Comparison of ENCODE assay signal across 11 mouse cellular contexts in the genomic region with DNA sequence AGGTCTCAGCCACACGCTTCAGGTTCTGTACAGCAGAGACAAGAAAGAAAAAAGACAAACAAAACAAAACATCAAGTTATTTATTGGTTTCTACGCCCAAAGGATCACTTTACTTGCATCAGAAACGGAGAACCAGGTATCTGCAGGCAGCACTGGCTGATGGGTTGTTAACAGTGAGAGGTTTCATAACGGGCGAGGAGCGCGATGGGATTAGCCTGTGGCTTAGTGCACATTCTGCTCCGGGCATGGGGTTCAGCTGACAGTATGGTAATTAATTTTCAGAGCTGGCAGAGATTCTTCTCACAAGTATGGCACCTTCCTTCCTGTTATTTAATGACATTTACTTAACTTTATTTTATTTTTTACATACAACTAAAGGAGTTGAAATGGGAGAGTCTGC.
A peak's percentile ranks its signal among the peaks of the same experiment; 100 is the strongest.
DNase-seq lines count a peak whose midpoint lies in the region; ATAC-seq and TF ChIP-seq lines count a peak whose summit lies in the region.
"Had no signal": no experiment of that assay in that cellular context is flagged by ENCODE, and none has a peak within 500 bp of the region (broad histone marks: within the 10 kb centered on the region; RNA-seq: fewer than 3 reads in every experiment).

No protein-coding gene starts in this region.

- H3K27ac ChIP-seq in hindbrain, embryonic 14.5 days: no peak overlapping the region
- no peak overlapping the region for H3K27ac ChIP-seq in hindbrain, embryonic 12.5 days
- no peak overlapping the region for H3K27ac ChIP-seq in limb, embryonic 15.5 days
- no peak overlapping the region for H3K27ac ChIP-seq in stomach, postnatal 0 days (replicated peaks)
- H3K27ac ChIP-seq: liver, embryonic 12.5 days had no signal

- no peaks in the 10 kb centered on the region for H3K36me3 ChIP-seq in hindbrain, embryonic 14.5 days (replicated peaks; ENCODE audit: control insufficient read depth, insufficient read depth)
- no peaks in the 10 kb centered on the region for H3K36me3 ChIP-seq in hindbrain, embryonic 12.5 days
- H3K36me3 ChIP-seq in limb, embryonic 15.5 days: no peaks in the 10 kb centered on the region
- H3K36me3 ChIP-seq in stomach, postnatal 0 days (ENCODE audit: control insufficient read depth, insufficient read depth, low read length): no peaks in the 10 kb centered on the region
- H3K36me3 ChIP-seq: liver, embryonic 12.5 days had no signal

- H3K4me1 ChIP-seq in hindbrain, embryonic 14.5 days (replicated peaks; ENCODE audit: control insufficient read depth, insufficient read depth, low read length): no peaks in the 10 kb centered on the region
- no peaks in the 10 kb centered on the region for H3K4me1 ChIP-seq in hindbrain, embryonic 12.5 days
- 0 out of 2 replicates have a peak, but pooled peaks cover 5% of the 10 kb centered on the region for H3K4me1 ChIP-seq in limb, embryonic 15.5 days
- H3K4me1 ChIP-seq in stomach, postnatal 0 days (replicated peaks; ENCODE audit: control insufficient read depth, insufficient read depth): no peaks in the 10 kb centered on the region
- H3K4me1 ChIP-seq: liver, embryonic 12.5 days had no signal

- 57% methylated on average over 8 of the region's 8 CpGs for WGBS in hindbrain, embryonic 14.5 days
- WGBS in hindbrain, embryonic 12.5 days: 63% methylated on average over 8 of the region's 8 CpGs
- 40% methylated on average over 8 of the region's 8 CpGs for WGBS in limb, embryonic 15.5 days
- 48% methylated on average over 8 of the region's 8 CpGs for WGBS in stomach, postnatal 0 days

- no peaks in the 10 kb centered on the region for H3K9me3 ChIP-seq in hindbrain, embryonic 14.5 days (ENCODE audit: control insufficient read depth, low read length)
- no peaks in the 10 kb centered on the region for H3K9me3 ChIP-seq in hindbrain, embryonic 12.5 days (replicated peaks)
- H3K9me3 ChIP-seq in limb, embryonic 15.5 days: no peaks in the 10 kb centered on the region
- H3K9me3 ChIP-seq in stomach, postnatal 0 days (ENCODE audit: control insufficient read depth, low read length): no peaks in the 10 kb centered on the region
- H3K9me3 ChIP-seq: liver, embryonic 12.5 days had no signal

- H3K4me3 ChIP-seq in hindbrain, embryonic 14.5 days (replicated peaks; ENCODE audit: low read length): no peak overlapping the region
- H3K4me3 ChIP-seq in hindbrain, embryonic 12.5 days: no peak overlapping the region
- H3K4me3 ChIP-seq in limb, embryonic 15.5 days: no peak overlapping the region
- H3K4me3 ChIP-seq in stomach, postnatal 0 days (ENCODE audit: low read depth, low read length): no peak overlapping the region
- H3K4me3 ChIP-seq: liver, embryonic 12.5 days had no signal

- DNase-seq in hindbrain, embryonic 14.5 days (ENCODE audit: low spot score): no peak
- peak; percentile 61 for DNase-seq in cerebellum, adult 11-12 months
- peak; percentile 45 to 52 for DNase-seq in cerebellum, postnatal 14 days
- no peak for DNase-seq in thymus, postnatal 0 days (ENCODE audit: low spot score)
- no peak for DNase-seq in stomach, postnatal 0 days (ENCODE audit: low spot score)
- DNase-seq: kidney, adult 9 months; layer of hippocampus, adult 9-11 months; lung, postnatal 36 days had no signal

- no peak for ATAC-seq in hindbrain, embryonic 14.5 days (ENCODE audit: low FRiP score)
- ATAC-seq in hindbrain, embryonic 12.5 days (ENCODE audit: low FRiP score): no peak
- no peak for ATAC-seq in limb, embryonic 15.5 days (ENCODE audit: insufficient number of reproducible peaks, low FRiP score, low TSS enrichment, low read depth)
- ATAC-seq in stomach, postnatal 0 days (ENCODE audit: low FRiP score, low TSS enrichment): no peak
- ATAC-seq: liver, embryonic 12.5 days had no signal

- no peak for TF ChIP-seq CTCF in stomach, postnatal 0 days (IDR thresholded peaks at IDR 0.05; ENCODE audit: low read depth)

- no peak for TF ChIP-seq EP300 in stomach, postnatal 0 days (optimal IDR thresholded peaks at IDR 0.05)

- no peaks in the 10 kb centered on the region for H3K27me3 ChIP-seq in hindbrain, embryonic 14.5 days (ENCODE audit: control insufficient read depth, insufficient read depth, low read length)
- H3K27me3 ChIP-seq in hindbrain, embryonic 12.5 days: no peaks in the 10 kb centered on the region
- no peaks in the 10 kb centered on the region for H3K27me3 ChIP-seq in limb, embryonic 15.5 days
- H3K27me3 ChIP-seq in stomach, postnatal 0 days (ENCODE audit: control insufficient read depth, insufficient read depth, low read length): no peaks in the 10 kb centered on the region

- 0 out of 2 replicates have a peak overlapping the region, but pooled peaks have one; percentile 5 for H3K4me2 ChIP-seq in hindbrain, embryonic 14.5 days (replicated peaks)
- H3K4me2 ChIP-seq in hindbrain, embryonic 12.5 days (replicated peaks): no peak overlapping the region
- H3K4me2 ChIP-seq in limb, embryonic 15.5 days: peak overlapping the region; percentile 0; the same call in 1 of the 2 replicates
- H3K4me2 ChIP-seq in stomach, postnatal 0 days (replicated peaks; ENCODE audit: low read depth): no peak overlapping the region
- H3K4me2 ChIP-seq: liver, embryonic 12.5 days had no signal

- H3K9ac ChIP-seq in hindbrain, embryonic 14.5 days: no peak overlapping the region
- no peak overlapping the region for H3K9ac ChIP-seq in hindbrain, embryonic 12.5 days
- no peak overlapping the region for H3K9ac ChIP-seq in limb, embryonic 15.5 days
- H3K9ac ChIP-seq in stomach, postnatal 0 days (ENCODE audit: low read length): no peak overlapping the region
- H3K9ac ChIP-seq: liver, embryonic 12.5 days had no signal

Comparison
In these comparisons a context has a peak if more than half of its experiments do, and no peak if none do; other contexts are left out.
1. H3K4me2 ChIP-seq: peak in hindbrain, embryonic 14.5 days (single experiment) and limb, embryonic 15.5 days (single experiment); none in hindbrain, embryonic 12.5 days (single experiment) and stomach, postnatal 0 days (single experiment).
2. DNase-seq: peak in cerebellum, adult 11-12 months (single experiment) and cerebellum, postnatal 14 days (2 of 2); none in hindbrain, embryonic 14.5 days (single experiment), thymus, postnatal 0 days (single experiment) and stomach, postnatal 0 days (single experiment).